Mouse (Mus musculus): Measurements from ENCODE around the gene Ncoa4.

Gene Ncoa4

DNA sequence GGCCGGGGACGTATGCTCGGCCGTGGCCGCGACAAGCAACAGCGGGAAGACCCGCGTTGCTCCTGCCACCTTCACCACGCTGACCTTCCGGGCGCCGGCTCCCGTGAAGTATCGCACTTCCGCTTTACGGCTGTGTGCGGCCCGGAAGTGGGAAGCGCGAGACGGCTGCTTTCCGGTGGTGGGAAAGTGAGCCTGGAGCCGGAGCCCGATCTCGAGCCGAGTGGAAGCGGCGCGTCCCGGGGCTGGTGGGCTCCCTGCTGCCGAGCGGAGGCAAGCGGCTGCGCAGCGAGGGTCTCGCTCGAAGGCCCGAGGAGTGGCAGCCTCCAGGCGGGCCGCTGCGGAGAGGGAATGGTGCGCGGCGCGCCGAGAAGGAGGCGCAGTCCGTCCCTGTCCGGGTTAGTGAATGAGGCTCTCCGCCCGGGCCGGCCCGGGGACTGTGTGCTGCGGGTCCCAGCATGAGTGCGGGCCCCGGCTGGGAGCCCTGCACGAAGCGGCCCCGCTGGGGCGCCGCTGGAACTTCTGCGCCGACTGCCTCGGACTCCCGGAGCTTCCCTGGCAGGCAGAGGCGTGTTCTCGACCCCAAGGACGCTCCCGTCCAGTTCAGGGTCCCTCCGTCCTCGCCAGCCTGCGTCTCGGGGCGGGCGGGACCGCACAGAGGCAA lies 42.3 kb downstream of the Ncoa4 start, which contains the start of the genes Timm23 and Parg:
TSS of gene Timm23 (minus strand) at position 108 of the 661 bp plus-strand sequence.
TSS of gene Parg (plus strand) at position 159 of the 661 bp plus-strand sequence.
- peak; percentile 75 to 79 for DNase-seq

DNA sequence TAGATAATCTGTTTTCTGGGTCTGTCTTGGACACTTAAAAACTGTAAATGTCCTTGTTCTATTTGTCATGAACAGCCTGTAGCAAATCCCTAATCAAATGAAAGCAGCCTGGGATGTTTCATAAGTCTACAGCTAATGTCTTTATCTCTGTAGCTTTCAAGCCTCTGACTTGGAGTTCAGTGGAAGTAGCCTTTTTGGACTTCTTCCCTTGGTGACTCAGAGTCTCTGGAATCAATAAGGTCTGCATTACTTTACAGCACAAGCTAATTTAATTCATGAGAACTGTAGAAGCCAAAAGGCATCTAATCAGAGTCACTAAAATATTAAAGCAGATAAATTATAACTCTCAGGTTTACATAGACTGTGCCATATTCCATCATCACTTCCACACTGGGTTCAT lies 66.9 kb downstream of the Ncoa4 start:
- DNase-seq = no peak

DNA sequence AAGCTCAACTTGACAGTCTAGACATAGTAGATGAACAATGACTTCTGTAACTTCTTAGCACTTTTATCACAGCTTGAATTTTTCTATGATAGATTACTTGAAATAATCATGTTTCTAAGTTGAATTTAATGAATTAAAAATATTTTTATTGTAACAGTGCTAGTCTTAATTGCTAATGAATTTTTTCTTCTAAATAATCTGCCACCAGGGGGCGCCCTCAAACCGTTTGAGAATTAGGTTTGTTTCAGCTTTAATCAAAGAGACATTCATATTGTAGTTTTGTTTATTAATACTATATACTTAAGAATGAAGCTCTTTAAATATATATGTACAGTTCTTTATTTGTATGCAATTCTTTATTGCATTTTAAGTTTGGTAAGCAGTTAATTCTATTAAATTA lies 69.3 kb downstream of the Ncoa4 start:
- no peak for DNase-seq

Measured in thymus, adult 18-20 months (tissue).